Mouse (Mus musculus) gonadal fat pad, adult 2 months (tissue): ENCODE results near the gene Met. TPM values are rescaled to one million over a fixed set of nuclear protein-coding genes. Genes with fewer than 3 reads are reported as not detected.

ENCODE experiments used
- DNase-seq: peaks from one replicate; pipeline ENCODE4 v3.0.0-alpha.2; 2012; ENCODE audit warnings: low read depth
- polyA plus RNA-seq: library from polyadenylated mRNA; depleted of rRNA; stranded (reverse); fragments of >200 nt; gene quantifications from 2 replicates; pipeline ENCODE4 v1.2.3, GENCODE M21; 2012

The Met gene
- polyA plus RNA-seq, 1 experiment: 11.2 TPM

- no peak for DNase-seq
Observed at GRCm38 (mm10) chr6:17548786-17549185, 85.2 kb downstream of the Met start.

DNA sequence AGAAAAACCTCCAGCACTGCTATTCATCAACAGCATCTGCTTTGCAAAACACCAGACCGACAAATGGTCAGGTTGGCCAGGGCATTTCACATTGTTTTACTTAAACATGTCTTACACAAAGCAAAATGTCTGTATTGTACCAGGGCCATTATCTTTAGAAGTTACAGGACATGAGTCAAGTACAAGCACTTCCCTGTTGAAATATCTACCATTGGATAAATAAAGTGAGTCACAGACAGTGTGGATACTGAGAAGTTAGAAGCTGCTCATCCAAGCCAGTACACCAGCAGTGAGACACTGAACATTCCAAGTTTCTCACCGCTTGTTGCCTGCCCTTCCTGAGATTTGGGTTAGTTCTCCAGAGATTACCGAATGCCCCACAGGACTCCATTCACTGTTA, 86.0 kb downstream of the Met start:
- DNase-seq: no peak

DNA sequence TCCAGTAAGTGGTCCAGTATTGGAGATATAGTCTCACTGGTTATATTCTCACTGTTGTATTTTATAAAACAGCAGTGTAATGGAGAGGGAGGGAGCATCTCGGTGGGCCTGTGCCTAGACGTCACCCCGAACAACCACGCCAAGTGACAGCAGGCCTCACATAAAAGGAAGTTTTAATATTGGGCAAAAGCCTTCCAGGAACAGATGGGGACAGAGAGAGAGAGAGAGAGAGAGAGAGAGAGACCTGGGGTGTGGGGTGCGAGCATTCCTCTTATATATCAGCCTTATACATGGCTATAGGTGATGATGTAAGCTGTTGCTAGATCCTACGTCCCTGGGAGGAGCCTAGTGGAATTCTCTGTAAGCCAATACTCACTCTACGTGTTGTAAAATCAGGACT, 90.7 kb downstream of the Met start:
- no peak for DNase-seq

GRCm38 (mm10) chr6:17554757-17555156, 91.2 kb downstream of the Met start:
- DNase-seq: no peak

GRCm38 (mm10) chr6:17555719-17556118, 92.1 kb downstream of the Met start:
- no peak for DNase-seq

- no peak for DNase-seq
Observed at GRCm38 (mm10) chr6:17559657-17560056, 96.1 kb downstream of the Met start.

DNA sequence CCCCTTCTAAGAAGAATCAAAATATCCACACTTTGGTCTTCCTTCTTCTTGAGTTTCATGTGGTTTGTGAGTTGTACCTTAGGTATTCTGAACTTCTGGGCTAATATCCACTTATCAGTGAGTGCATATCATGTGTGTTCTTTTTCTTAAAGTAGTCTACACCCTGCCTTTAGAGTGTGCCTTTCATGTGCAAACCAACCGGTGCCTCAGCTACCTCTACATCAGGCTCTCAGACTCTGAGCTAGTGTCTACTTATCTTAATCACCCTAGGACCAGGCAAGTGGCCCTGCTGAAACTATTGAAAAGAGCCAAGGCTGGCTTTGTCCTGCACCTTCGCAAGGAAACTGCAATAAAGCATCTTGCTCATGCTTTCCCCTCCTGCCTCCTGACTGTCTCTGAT, 97.7 kb downstream of the Met start:
- DNase-seq: no peak

DNA sequence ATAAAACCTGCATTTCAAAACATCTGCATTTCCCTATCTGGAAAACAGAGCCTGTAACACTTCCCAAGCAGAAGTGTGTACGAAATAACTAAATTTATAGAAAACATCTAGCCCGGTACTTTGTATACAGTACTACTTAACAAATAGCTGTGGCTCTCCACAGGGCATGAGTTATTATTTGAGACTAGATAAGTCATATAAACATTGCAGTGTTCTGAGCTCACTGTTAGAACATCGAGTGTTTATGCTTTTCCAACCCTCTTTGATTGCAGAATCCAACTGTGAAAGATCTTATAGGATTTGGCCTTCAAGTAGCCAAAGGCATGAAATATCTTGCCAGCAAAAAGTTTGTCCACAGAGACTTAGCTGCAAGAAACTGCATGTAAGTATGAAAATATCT, 98.3 kb downstream of the Met start:
- no peak for DNase-seq

- no peak for DNase-seq
Observed at GRCm38 (mm10) chr6:17562472-17563088, 99.0 kb downstream of the Met start.

DNA sequence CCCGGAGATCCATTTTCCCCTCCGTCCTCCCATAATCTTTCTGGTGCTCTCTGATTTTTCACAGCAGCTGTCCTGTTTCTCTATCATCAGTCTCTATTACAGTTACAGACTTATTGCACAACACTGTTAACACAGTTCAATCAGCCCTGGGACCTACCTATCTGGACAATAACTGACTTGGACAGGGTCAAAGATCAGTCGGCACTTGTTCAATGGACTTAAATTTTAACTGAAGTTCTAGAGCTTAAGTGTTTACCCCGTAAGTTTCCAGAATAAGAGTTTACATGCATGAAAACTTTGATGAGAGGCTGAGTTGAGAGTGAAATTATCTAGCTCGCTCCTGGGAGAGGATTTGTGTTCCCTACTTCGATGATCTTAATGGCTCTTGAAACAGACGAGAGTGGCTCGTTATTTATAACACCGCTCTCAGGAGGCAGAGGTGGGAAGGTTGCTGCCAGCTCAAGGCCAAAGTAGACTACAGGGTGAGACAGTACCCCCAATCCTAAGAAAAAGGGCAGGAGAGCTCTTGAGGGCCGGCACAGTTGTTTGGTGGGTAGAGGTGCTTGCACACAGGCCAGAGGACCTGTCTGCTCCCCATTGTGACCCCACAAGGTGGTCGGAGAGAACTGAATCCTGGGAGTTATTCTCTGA, 105.2 kb downstream of the Met start:
- no peak for DNase-seq

GRCm38 (mm10) chr6:17573227-17573626, 109.6 kb downstream of the Met start:
- DNase-seq: no peak

DNA sequence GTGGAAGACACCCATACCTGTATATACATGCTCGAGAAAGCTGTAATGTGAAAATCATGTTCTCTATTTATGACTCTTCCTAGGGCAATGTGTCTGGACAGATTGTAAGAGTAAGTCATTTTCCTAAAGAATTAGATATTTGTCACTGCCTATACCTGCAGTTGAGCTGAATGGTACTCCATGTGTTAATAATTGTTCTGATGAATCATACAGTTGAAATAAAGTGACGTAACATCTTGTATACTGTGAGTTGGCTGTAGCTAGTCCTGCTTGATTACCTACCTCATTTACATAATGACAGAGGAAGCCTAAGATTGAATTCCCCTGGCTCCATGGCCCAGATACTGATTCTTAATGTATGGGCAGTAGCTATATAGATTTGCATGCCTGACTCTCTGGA, 110.1 kb downstream of the Met start:
- DNase-seq: no peak

- no peak for DNase-seq
Observed at GRCm38 (mm10) chr6:17578092-17578760, 114.6 kb downstream of the Met start.

- no peak for DNase-seq
Observed at GRCm38 (mm10) chr6:17580349-17580748, 116.7 kb downstream of the Met start.

- no peak for DNase-seq
Observed at GRCm38 (mm10) chr6:17583982-17584381, 120.4 kb downstream of the Met start.

- DNase-seq: no peak
Observed at GRCm38 (mm10) chr6:17589049-17589952, 125.7 kb downstream of the Met start.

DNA sequence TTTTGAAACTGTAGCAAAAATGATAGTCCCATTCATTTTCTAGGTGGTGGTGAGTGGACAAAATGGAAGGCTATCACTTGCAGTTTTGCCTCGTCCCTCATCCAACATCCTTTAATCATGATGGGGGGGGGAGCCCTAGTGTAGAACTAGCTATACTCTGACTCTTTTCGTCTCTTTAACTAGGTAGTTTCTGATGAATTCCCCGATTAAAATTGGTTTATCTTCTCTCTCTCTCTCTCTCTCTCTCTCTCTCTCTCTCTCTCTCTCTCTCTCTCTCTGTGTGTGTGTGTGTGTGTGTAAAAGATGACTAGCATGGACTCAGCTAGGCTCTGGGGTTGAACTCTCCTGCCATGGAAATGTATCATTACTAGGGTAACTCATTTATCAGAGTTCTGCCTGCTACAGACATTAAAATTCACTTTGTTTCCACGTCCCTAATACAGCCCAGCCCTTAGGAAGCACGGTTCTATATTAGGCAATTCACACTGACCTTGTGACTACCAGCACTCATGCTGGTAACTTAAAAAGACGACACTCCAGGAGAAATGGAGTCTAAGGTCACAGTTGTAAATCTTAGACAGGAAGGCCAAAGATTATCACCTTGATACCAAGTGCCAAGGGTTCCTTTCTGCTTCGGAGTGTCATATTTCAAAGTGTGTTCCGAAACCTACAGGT, 126.5 kb downstream of the Met start:
- no peak for DNase-seq

DNA sequence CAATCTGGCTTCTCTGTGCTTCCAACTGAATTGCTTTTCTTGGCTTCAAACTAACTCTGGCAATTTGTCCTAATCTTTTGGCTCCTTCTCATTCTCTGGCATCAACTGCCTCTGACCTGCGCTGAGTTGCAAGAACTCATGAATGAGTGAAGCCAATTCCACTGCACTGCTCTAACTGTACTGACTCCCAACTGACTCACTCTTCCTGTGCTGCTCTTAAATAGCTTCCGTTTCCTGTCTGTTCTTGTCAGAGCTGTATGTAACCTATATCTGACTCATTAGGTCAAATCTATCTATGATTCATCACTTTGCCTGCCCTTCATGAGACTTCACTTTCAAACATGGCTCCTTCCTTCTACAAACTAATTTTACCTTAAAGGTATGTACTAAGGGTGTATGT, 130.4 kb downstream of the Met start:
- DNase-seq: no peak

DNA sequence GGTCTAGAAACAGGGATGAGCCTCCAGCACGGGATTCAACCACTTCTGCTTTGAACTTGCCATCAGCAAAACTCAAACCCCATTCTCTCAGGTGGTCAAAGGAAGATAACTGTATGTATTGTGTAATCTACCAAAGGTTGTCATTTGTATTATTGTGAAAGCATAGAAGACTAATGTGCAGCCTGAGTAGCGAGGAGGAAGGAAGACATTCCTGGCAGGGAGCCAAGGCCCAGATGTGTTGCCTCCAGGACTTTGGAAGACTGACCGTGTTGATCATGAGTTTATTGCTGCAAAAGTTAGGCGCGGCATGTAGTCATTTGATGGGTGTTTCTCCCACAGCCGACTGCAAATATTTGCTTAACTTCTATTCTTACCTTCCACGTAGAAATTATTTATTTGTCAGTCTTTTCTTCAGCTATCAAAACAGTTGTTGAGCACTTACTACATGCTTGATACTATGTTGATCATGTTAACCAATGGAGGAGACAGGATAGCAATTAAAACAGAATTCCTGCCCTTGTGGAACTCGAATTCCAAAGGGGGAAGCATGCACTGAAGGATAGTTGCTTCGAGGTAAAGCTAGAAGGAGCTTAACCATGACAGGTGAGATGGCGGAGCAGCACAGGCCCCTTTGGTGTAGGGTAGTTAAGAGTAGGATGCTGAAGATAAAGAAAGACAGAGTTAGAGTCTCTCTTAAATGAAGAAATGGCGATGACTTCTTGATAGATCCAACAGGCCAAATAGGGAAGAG, 132.3 kb downstream of the Met start:
- DNase-seq: no peak

DNA sequence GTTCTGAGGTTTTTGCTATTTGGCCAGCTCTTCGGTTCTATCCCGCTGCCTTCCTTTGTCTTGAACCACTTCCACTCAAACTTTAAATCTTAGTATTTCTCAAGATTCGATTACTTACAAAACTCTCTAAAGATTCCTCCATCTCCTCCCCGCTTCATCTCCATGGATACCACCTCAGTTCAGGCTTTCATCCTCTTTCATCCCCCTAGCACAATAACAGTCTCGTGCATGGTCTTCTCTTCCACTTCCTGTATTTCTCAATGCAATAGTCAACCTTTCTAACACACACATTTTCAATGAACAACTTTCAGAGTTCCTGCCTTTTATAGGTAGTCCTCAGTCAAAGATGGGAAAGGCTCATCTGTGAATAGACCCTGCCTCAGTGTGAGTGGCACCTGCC, 135.8 kb downstream of the Met start:
- DNase-seq: no peak

GRCm38 (mm10) chr6:17601526-17601925, 137.9 kb downstream of the Met start:
- DNase-seq: no peak
